Mouse (Mus musculus) embryonic fibroblast, embryonic 13.5 days (primary cell): ENCODE results near the gene Tnfrsf13b. TPM values are rescaled to one million over a fixed set of nuclear protein-coding genes. Genes with fewer than 3 reads are reported as not detected.

Experiments
- H3K27ac ChIP-seq: 2 replicates; pipeline ENCODE4 v1.5.1; 2012; ENCODE audit warnings: low read length, control low read depth, inconsistent platforms; ENCODE audit not compliant: insufficient read depth
- H3K4me1 ChIP-seq: 2 replicates; pipeline ENCODE4 v1.6.1; 2011; ENCODE audit warnings: low read length; ENCODE audit not compliant: control insufficient read depth, insufficient read depth
- H3K4me3 ChIP-seq: 2 replicates; pipeline ENCODE4 v1.5.1; 2011; ENCODE audit warnings: mild to moderate bottlenecking, control low read depth, low read length; ENCODE audit not compliant: insufficient read depth
- CTCF ChIP-seq: IDR thresholded peaks from 2 replicates; pipeline ENCODE4 v1.5.1; 2011; ENCODE audit warnings: mild to moderate bottlenecking, control low read depth, low read length, moderate library complexity, borderline replicate concordance; ENCODE audit not compliant: insufficient read depth
- POLR2A ChIP-seq: IDR thresholded peaks from 2 replicates; pipeline ENCODE4 v1.6.1; 2011; ENCODE audit warnings: low read depth, mild to moderate bottlenecking, control low read depth, low read length, moderate library complexity
- polyA plus RNA-seq: library from polyadenylated mRNA; stranded (reverse); fragments of >200 nt; gene quantifications from 2 replicates; pipeline ENCODE4 v1.2.4, GENCODE M21; 2011; ENCODE audit warnings: low read depth; ENCODE audit not compliant: missing spikeins, insufficient read length

Gene Tnfrsf13b
- polyA plus RNA-seq, 1 experiment = not detected

DNA sequence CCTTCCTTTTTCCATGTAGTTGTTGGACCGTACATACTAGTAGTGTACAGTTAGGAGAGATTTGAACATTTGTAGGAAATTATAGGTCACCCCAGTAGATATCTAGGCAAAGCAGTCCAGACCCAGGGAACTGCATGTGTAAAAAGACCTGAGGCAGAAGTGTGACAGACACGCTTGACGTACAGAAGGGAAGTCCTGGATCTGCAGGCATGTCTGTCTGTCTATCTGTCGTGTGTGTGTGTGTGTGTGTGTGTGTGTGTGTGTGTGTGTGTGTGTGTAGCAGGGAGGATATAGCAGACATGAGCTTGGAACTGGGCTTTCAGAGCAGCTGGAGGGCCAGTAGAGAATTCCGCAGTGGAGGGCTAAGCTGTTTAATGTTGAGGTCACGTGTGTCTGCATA is 16.8 kb upstream of the Tnfrsf13b start:
- Histone ChIP-seq H3K4me3 (no peak overlapping the region), H3K27ac (no peak overlapping the region), H3K4me1 (no peaks in the 10 kb centered on the region)
- no peak for TF ChIP-seq POLR2A
- TF ChIP-seq CTCF = no peak

DNA sequence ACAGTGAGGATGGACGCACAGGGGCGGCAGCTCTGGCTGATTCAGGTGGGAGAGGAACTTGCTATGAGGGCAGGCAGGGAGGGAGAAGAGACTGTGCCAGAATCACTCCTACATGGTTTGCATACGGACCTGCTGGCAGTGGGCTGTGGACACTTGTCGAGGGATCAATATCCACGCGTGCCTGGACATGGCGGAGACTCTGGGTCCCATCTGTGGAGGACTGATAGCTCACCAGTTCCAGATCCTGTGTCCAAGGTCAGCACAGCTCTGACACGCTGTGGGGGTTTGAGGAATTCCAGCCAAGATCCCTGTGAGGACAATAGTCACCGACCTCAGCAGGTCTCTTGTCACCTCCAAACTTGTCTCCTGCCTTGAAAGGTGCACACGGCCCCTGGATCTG is 16.4 kb upstream of the Tnfrsf13b start:
- H3K4me3 ChIP-seq = no peak overlapping the region
- no peaks in the 10 kb centered on the region for H3K4me1 ChIP-seq
- no peak overlapping the region for H3K27ac ChIP-seq
- TF ChIP-seq CTCF (no peak), POLR2A (no peak)

DNA sequence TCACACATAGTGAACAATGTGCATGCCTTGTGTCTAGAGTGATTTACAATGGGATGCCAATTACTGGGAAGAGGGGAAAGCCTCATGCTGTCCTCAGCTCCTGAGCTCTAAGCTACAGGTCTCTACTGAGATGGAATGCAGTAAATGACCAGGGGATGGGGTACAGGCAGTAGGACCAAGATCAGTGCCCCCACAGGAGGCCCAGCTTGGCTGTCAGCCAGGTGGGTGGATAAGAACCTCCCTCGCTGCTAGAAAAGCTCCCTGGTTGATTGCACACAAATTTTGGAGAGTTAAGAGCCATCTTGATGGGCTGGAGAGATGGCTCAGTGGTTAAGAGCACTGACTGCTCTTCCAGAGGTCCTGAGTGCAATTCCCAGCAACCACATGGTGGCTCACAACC is 15.6 kb upstream of the Tnfrsf13b start:
- Histone ChIP-seq H3K4me1 (no peaks in the 10 kb centered on the region), H3K27ac (no peak overlapping the region), H3K4me3 (no peak overlapping the region)
- TF ChIP-seq CTCF (no peak), POLR2A (no peak)

DNA sequence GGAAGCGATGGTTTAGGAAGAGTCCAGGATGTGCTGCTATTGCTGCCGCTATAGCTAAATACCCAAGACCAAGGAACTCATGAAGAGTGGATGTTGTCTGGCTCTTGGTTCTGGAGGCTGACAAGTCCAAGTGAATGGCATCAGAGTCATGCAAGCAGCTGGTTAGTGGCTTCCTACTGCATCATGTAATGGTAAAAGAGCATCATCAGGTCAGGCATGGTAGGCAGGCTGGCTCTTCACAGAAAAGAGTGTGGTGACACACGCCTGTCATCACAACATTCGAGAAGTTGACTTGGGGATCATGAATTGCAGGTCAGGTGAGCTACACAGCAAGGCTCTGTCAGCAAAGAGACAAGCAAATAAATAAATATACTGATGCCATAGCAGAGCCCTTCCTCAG is 15.1 kb upstream of the Tnfrsf13b start:
- Histone ChIP-seq H3K27ac (no peak overlapping the region), H3K4me3 (no peak overlapping the region), H3K4me1 (no peaks in the 10 kb centered on the region)
- TF ChIP-seq CTCF (no peak), POLR2A (no peak)

- TF ChIP-seq CTCF = no peak
- TF ChIP-seq POLR2A = no peak
- no peak overlapping the region for H3K4me3 ChIP-seq
- H3K27ac ChIP-seq = no peak overlapping the region
- H3K4me1 ChIP-seq = no peaks in the 10 kb centered on the region
Observed at GRCm38 (mm10) chr11:61112323-61112995, 14.1 kb upstream of the Tnfrsf13b start.

- Histone ChIP-seq H3K4me3 (no peak overlapping the region), H3K27ac (no peak overlapping the region), H3K4me1 (peaks cover 3% of the 10 kb centered on the region; the same call in 1 of the 2 replicates)
- TF ChIP-seq CTCF (no peak), POLR2A (no peak)
Observed at GRCm38 (mm10) chr11:61116226-61116625, 10.3 kb upstream of the Tnfrsf13b start.

DNA sequence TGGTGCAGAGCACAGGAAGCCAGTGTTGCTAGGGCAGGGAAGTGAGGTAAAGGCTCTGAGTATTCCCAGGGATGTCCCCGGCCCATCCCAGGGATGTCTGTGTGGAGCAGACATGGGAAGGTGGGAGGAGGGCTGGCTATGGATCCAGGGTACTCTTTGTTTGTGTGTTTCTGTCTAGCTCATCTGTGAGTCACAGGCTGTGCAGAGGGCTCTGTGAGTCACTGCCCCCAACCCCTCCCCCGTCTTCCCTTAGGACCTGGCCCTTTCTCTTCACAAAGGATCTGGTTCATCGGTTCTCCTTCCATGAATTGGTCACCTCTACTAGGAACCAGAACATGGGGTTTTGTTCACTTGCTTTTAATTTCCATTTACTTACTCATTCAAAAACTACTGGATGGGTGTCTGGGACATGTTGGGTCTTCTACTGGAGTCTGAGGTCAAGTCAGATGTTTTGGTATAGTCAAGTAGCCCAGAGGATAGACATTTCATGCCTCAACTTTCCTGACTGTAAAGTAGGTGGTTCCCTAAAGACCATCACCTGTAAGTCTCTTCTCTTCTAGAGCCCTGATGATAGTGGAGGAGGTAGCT is 6.5 kb upstream of the Tnfrsf13b start:
- TF ChIP-seq POLR2A (no peak), CTCF (no peak)
- H3K4me1 ChIP-seq = peaks cover 3% of the 10 kb centered on the region; the same call in 1 of the 2 replicates
- H3K4me3 ChIP-seq = no peak overlapping the region

DNA sequence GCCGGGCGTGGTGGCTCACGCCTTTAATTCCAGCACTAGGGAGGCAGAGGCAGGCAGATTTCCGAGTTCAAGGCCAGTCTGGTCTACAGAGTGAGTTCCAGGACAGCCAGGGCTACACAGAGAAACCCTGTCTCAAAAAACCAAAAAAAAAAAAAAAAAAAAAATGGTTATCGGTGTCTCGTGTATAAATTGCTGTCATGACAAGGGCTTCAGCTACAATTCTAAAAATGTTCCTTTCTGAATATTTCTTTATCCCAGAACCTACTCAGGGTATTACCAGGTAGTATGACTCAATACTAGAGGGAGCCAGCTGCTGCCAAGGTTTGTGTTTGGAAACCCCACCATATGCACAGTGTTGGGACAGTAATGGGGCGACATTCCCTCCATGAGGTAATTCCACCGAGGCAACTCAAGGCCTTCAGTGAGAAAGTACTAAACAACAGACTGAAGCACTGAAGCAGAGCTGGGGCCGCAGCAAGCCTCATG is 4.2 kb upstream of the Tnfrsf13b start:
- Histone ChIP-seq H3K27ac (no peak overlapping the region), H3K4me1 (peaks cover 3% of the 10 kb centered on the region; the same call in 1 of the 2 replicates), H3K4me3 (no peak overlapping the region)
- TF ChIP-seq POLR2A = no peak
- no peak for TF ChIP-seq CTCF

More for the DNA sequence above, 6.5 kb upstream of the Tnfrsf13b start:
- H3K27ac ChIP-seq = no peak overlapping the region

- H3K4me3 ChIP-seq = no peak overlapping the region
- TF ChIP-seq POLR2A = no peak
- no peak for TF ChIP-seq CTCF
- H3K4me1 ChIP-seq = peaks cover 3% of the 10 kb centered on the region; the same call in 1 of the 2 replicates
- no peak overlapping the region for H3K27ac ChIP-seq
Observed at GRCm38 (mm10) chr11:61122769-61123288, 3.7 kb upstream of the Tnfrsf13b start.

DNA sequence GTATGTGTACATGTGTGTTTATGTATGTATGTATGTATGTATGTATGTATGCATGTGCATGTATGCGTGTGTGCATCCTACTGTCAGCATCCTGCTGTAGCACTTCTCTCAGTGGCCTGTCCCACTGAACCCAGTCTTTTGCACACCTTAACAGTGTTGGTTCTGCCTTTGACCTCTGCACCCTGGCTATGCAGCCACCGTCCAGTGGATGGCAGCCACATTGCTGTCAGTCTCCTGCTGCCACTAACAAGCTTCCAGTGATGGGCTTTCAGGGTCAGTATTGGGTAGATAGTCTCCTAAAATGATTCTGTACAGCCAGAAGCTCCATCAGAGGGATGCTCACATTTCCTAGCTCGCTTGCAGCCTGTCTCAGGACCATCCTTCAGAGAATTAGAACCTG is 2.7 kb upstream of the Tnfrsf13b start:
- Histone ChIP-seq H3K27ac (no peak overlapping the region), H3K4me1 (peaks cover 3% of the 10 kb centered on the region; the same call in 1 of the 2 replicates), H3K4me3 (no peak overlapping the region)
- TF ChIP-seq CTCF = no peak
- TF ChIP-seq POLR2A = no peak
